Mouse (Mus musculus) pancreas, adult 10 weeks (tissue): ENCODE measurements around the gene Zfp3. TPM values are rescaled to one million over a fixed set of nuclear protein-coding genes. Genes with fewer than 3 reads are reported as not detected.

Source experiments
- polyA plus RNA-seq: library from polyadenylated mRNA; stranded (reverse); fragments of 350-450 nt; fragmentation: Illumina TruSeq; extraction: RNeasy Lipid Tissue Mini Kit (QIAGEN cat#74804); gene quantifications from one replicate; pipeline ENCODE4 v1.2.3, GENCODE M21; 2015; ENCODE audit warnings: low read depth, low replicate concordance; ENCODE audit not compliant: insufficient read depth

Gene Zfp3
- 1.4 TPM for polyA plus RNA-seq

DNA sequence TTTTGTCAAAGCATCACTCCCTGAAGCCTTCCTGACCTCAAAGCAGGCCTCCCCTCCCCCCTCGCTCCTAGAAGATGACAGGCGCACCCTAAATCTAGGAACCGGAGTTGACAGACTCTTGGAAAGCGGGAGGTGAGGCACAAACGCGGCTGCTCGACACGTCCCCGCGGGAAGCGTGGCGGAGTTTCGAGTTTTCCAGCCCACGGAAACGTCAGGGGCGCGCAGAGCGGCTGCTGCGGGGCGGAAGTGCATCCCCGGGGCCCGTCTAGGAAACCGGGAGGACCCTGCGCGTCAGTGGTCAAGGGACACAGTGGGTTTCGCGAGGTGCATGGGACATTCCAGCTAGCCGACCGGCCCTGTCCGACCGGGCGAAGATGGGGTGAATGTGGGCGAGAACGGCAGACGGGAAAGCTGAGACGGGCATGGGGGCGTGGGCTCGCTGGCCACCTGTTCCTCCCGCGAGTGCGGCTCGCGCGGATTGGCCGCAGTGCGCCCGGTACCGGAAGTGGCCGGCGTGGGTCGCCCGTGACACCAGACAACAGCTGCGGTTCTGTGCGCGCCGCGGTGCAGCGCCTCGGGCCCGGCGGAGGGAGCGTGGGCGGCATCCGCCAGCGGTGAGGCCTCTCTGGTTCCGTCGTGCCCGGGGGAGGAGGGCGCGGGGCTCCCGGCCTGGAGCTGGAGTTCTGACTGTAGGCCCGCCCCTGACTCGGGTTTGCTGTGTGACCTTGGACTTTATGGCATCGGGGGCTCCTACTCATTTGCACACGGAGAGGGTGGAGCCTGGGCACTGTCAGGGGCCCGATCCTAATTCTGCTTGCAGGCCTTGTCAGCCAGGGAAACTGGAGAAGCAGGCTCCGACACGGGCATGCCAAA lies at the start of gene Zfp3:
Gene Zfp3, plus strand, starts transcription at position 274 of the 873 bp plus-strand sequence.

GRCm38 (mm10) chr11:70812365-70812764 lies 48.4 kb downstream of the Zfp3 start, which contains the start of gene Scimp:
Gene Scimp (minus strand): TSS chr11:70812586.

Other genes with a start within 250 kb of the Zfp3 start
- gene Vmo1, start 249.6 kb upstream of the Zfp3 start, polyA plus RNA-seq, result not detected
- not detected for gene Gltpd2, start 245.0 kb upstream of the Zfp3 start, polyA plus RNA-seq
- 69.1 TPM for gene Psmb6, start 238.8 kb upstream of the Zfp3 start, polyA plus RNA-seq
- not detected for gene Gm40193, start 231.3 kb upstream of the Zfp3 start, polyA plus RNA-seq
- gene Pld2, start 224.1 kb upstream of the Zfp3 start, polyA plus RNA-seq, result 6.0 TPM
- gene Mink1, start 201.3 kb upstream of the Zfp3 start, polyA plus RNA-seq, result 17.6 TPM
- gene 4930544D05Rik, start 148.4 kb upstream of the Zfp3 start, polyA plus RNA-seq, result not detected
- gene Chrne, start 145.0 kb upstream of the Zfp3 start, polyA plus RNA-seq, result not detected
- not detected for gene Gp1ba, start 125.1 kb upstream of the Zfp3 start, polyA plus RNA-seq
- 37.6 TPM for gene Rnf167, start 117.0 kb upstream of the Zfp3 start, polyA plus RNA-seq
- gene Slc25a11, start 116.7 kb upstream of the Zfp3 start, polyA plus RNA-seq, result 17.3 TPM
- 118 TPM for gene Pfn1, start 109.6 kb upstream of the Zfp3 start, polyA plus RNA-seq
- 16.0 TPM for gene Eno3, start 107.0 kb upstream of the Zfp3 start, polyA plus RNA-seq
- gene Spag7, start 94.8 kb upstream of the Zfp3 start, polyA plus RNA-seq, result 17.9 TPM
- 9.5 TPM for gene Camta2, start 76.1 kb upstream of the Zfp3 start, polyA plus RNA-seq
- 2.5 TPM for gene Inca1, start 64.1 kb upstream of the Zfp3 start, polyA plus RNA-seq
- gene Kif1c, start 63.7 kb upstream of the Zfp3 start, polyA plus RNA-seq, result 13.3 TPM
- gene Scimp, start 48.4 kb downstream of the Zfp3 start, polyA plus RNA-seq, result not detected
- gene Rabep1, start 80.6 kb downstream of the Zfp3 start, polyA plus RNA-seq, result 5.0 TPM
- 37.9 TPM for gene Nup88, start 205.8 kb downstream of the Zfp3 start, polyA plus RNA-seq
- 18.2 TPM for gene Rpain, start 206.0 kb downstream of the Zfp3 start, polyA plus RNA-seq
- 19.2 TPM for gene C1qbp, start 218.8 kb downstream of the Zfp3 start, polyA plus RNA-seq
- gene Dhx33, start 240.2 kb downstream of the Zfp3 start, polyA plus RNA-seq, result 6.8 TPM